ENCODE assay signal across 29 mouse cellular contexts in genomic region chr9:92016521-92016920, GRCm38 (mm10).
DNase-seq lines count a peak whose midpoint lies in the region; ATAC-seq and TF ChIP-seq lines count a peak whose summit lies in the region.
"Had no signal": no experiment of that assay in that cellular context is flagged by ENCODE, and none has a peak within 500 bp of the region (broad histone marks: within the 10 kb centered on the region; RNA-seq: fewer than 3 reads in every experiment).

No protein-coding gene starts in this region.

- H3K36me3 ChIP-seq in hindbrain, embryonic 16.5 days (ENCODE audit: control insufficient read depth, insufficient read depth, low read length): no peaks in the 10 kb centered on the region
- no peaks in the 10 kb centered on the region for H3K36me3 ChIP-seq in hindbrain, embryonic 10.5 days
- H3K36me3 ChIP-seq: embryonic facial prominence, embryonic 12.5 days; heart, embryonic 12.5 days; hindbrain, embryonic 15.5 days; intestine, embryonic 15.5 days; limb, embryonic 13.5 days; lung, embryonic 15.5 days; midbrain, embryonic 13.5 days had no signal

- H3K4me1 ChIP-seq in hindbrain, embryonic 16.5 days (ENCODE audit: control insufficient read depth, insufficient read depth, low read depth, low read length): no peaks in the 10 kb centered on the region
- H3K4me1 ChIP-seq in hindbrain, embryonic 10.5 days (replicated peaks): no peaks in the 10 kb centered on the region
- peaks cover 18% of the 10 kb centered on the region; the same call in 1 of the 2 replicates for H3K4me1 ChIP-seq in cerebellum, adult 2 months (ENCODE audit: control insufficient read depth, insufficient read depth, low read length)
- H3K4me1 ChIP-seq: embryonic facial prominence, embryonic 12.5 days; heart, embryonic 12.5 days; hindbrain, embryonic 15.5 days; intestine, embryonic 15.5 days; limb, embryonic 13.5 days; lung, embryonic 15.5 days; megakaryocyte, embryonic 14.5 days; midbrain, embryonic 13.5 days had no signal

- no peak overlapping the region for H3K9ac ChIP-seq in hindbrain, embryonic 16.5 days (ENCODE audit: low read depth, low read length)
- H3K9ac ChIP-seq: embryonic facial prominence, embryonic 12.5 days; heart, embryonic 12.5 days; hindbrain, embryonic 15.5 days; intestine, embryonic 15.5 days; limb, embryonic 13.5 days; lung, embryonic 15.5 days; midbrain, embryonic 13.5 days had no signal

- no peak overlapping the region for H3K4me3 ChIP-seq in hindbrain, embryonic 16.5 days (ENCODE audit: low read length)
- no peak overlapping the region for H3K4me3 ChIP-seq in hindbrain, embryonic 10.5 days
- H3K4me3 ChIP-seq in cerebellum, adult 2 months (replicated peaks; ENCODE audit: insufficient read depth, low read depth, low read length): no peak overlapping the region
- H3K4me3 ChIP-seq: embryonic facial prominence, embryonic 12.5 days; heart, adult 2 months; heart, embryonic 12.5 days; hindbrain, embryonic 15.5 days; intestine, embryonic 15.5 days; left cerebral cortex, adult 2 months; limb, embryonic 13.5 days; lung, embryonic 15.5 days; megakaryocyte, embryonic 14.5 days; midbrain, embryonic 13.5 days had no signal

- TF ChIP-seq CTCF in cerebellum, adult 2 months (IDR thresholded peaks at IDR 0.05; ENCODE audit: borderline replicate concordance, insufficient read depth, low read depth, low read length): no peak

- no peaks in the 10 kb centered on the region for H3K27me3 ChIP-seq in hindbrain, embryonic 16.5 days (replicated peaks; ENCODE audit: control insufficient read depth, insufficient read depth, low read length)
- H3K27me3 ChIP-seq in hindbrain, embryonic 10.5 days (ENCODE audit: insufficient read depth, poor library complexity, severe bottlenecking): no peaks in the 10 kb centered on the region
- H3K27me3 ChIP-seq in cerebellum, adult 2 months (ENCODE audit: control insufficient read depth, insufficient read depth, low read length): no peaks in the 10 kb centered on the region
- H3K27me3 ChIP-seq: CH12.LX; embryonic facial prominence, embryonic 12.5 days; heart, embryonic 12.5 days; hindbrain, embryonic 15.5 days; intestine, embryonic 15.5 days; limb, embryonic 13.5 days; lung, embryonic 15.5 days; megakaryocyte, embryonic 14.5 days; midbrain, embryonic 13.5 days had no signal

- H3K27ac ChIP-seq in hindbrain, embryonic 16.5 days (ENCODE audit: low read depth, low read length): no peak overlapping the region
- H3K27ac ChIP-seq in hindbrain, embryonic 10.5 days: no peak overlapping the region
- H3K27ac ChIP-seq in cerebellum, adult 2 months (ENCODE audit: insufficient read depth, low read length): peak overlapping the region; percentile 52
- H3K27ac ChIP-seq: embryonic facial prominence, embryonic 12.5 days; heart, adult 2 months; hindbrain, embryonic 15.5 days; intestine, embryonic 15.5 days; left cerebral cortex, adult 2 months; limb, embryonic 13.5 days; lung, embryonic 15.5 days; midbrain, embryonic 13.5 days had no signal

- no peak for DNase-seq in hindbrain, embryonic 10.5 days (ENCODE audit: low spot score)
- DNase-seq in brain, adult 2 months (ENCODE audit: low read depth, low spot score): peak; percentile 98
- DNase-seq in cerebellum, adult 2 months: peak; percentile 87 to 97
- DNase-seq in cerebellum, postnatal 14 days: peak; percentile 75 to 85
- no peak for DNase-seq in lung, postnatal 36 days
- no peak for DNase-seq in spleen, adult 12 weeks (ENCODE audit: low spot score)
- DNase-seq in lung, postnatal 4 days: no peak
- DNase-seq: adrenal gland, adult 2 months; embryo, embryonic 11 days; heart, adult 2 months; heart, postnatal 4 days; kidney, adult 2 months; kidney, postnatal 4 days; right cerebral cortex, postnatal 14 days; thymus, postnatal 25 days had no signal

- peak; percentile 55; the same call in 1 of the 2 replicates for TF ChIP-seq POLR2A in cerebellum, adult 2 months (IDR thresholded peaks at IDR 0.05; ENCODE audit: borderline replicate concordance, insufficient read depth, low read length)

- no peak overlapping the region for H3K4me2 ChIP-seq in hindbrain, embryonic 16.5 days (ENCODE audit: low read length)
- H3K4me2 ChIP-seq: embryonic facial prominence, embryonic 12.5 days; heart, embryonic 12.5 days; hindbrain, embryonic 15.5 days; intestine, embryonic 15.5 days; limb, embryonic 13.5 days; liver, embryonic 11.5 days; lung, embryonic 15.5 days; midbrain, embryonic 13.5 days had no signal

- H3K9me3 ChIP-seq in hindbrain, embryonic 16.5 days (ENCODE audit: control insufficient read depth, low read length): no peaks in the 10 kb centered on the region
- no peaks in the 10 kb centered on the region for H3K9me3 ChIP-seq in hindbrain, embryonic 10.5 days
- H3K9me3 ChIP-seq: embryonic facial prominence, embryonic 12.5 days; heart, embryonic 12.5 days; hindbrain, embryonic 15.5 days; intestine, embryonic 15.5 days; limb, embryonic 13.5 days; lung, embryonic 15.5 days; megakaryocyte, embryonic 14.5 days; midbrain, embryonic 13.5 days had no signal

- ATAC-seq in hindbrain, embryonic 16.5 days: peak; percentile 45; the same call in 1 of the 2 replicates
- ATAC-seq: activated CD4-positive, CD25-positive, alpha-beta regulatory T cell, adult 4 months; forebrain, embryonic 14.5 days; intestine, embryonic 15.5 days; midbrain, embryonic 13.5 days had no signal

- 87% methylated on average over 3 of the region's 3 CpGs for WGBS in hindbrain, embryonic 16.5 days
- WGBS in hindbrain, embryonic 10.5 days: 87% methylated on average over 3 of the region's 3 CpGs
- 13% methylated on average over 3 of the region's 3 CpGs for WGBS in cerebellum, adult 2 months

Comparison
In these comparisons a context has a peak if more than half of its experiments do, and no peak if none do; other contexts are left out.
1. DNase-seq: peak in brain, adult 2 months (single experiment), cerebellum, adult 2 months (2 of 2) and cerebellum, postnatal 14 days (2 of 2); none in hindbrain, embryonic 10.5 days (single experiment), lung, postnatal 36 days (single experiment), spleen, adult 12 weeks (single experiment) and lung, postnatal 4 days (0 of 2).